Mouse (Mus musculus) bone marrow macrophage, adult 2 months (primary cell): ENCODE data around the gene Mst1. TPM values are rescaled to one million over a fixed set of nuclear protein-coding genes. Genes with fewer than 3 reads are reported as not detected.

Experiments
- H3K27ac ChIP-seq: 2 replicates; pipeline ENCODE4 v1.5.1; 2012; ENCODE audit warnings: low read depth, low read length; ENCODE audit not compliant: insufficient read depth
- H3K4me1 ChIP-seq: 2 replicates; pipeline ENCODE4 v1.6.1; 2012; ENCODE audit warnings: low read length; ENCODE audit not compliant: control insufficient read depth, insufficient read depth
- H3K4me3 ChIP-seq: 2 replicates; pipeline ENCODE4 v1.5.1; 2012; ENCODE audit warnings: mild to moderate bottlenecking, low read length, moderate library complexity; ENCODE audit not compliant: insufficient read depth
- CTCF ChIP-seq: IDR thresholded peaks from 2 replicates; pipeline ENCODE4 v1.5.1; 2012; ENCODE audit warnings: low read depth, mild to moderate bottlenecking, low read length, moderate library complexity
- POLR2A ChIP-seq: IDR thresholded peaks from 2 replicates; pipeline ENCODE4 v1.6.1; 2012; ENCODE audit warnings: mild to moderate bottlenecking, low read depth, low read length, borderline replicate concordance
- polyA plus RNA-seq: library from polyadenylated mRNA; stranded (reverse); fragments of >200 nt; gene quantifications from 2 replicates; pipeline ENCODE4 v1.2.4, GENCODE M21; 2012; ENCODE audit not compliant: missing spikeins, insufficient read depth, insufficient read length

The Mst1 gene
- polyA plus RNA-seq, 1 experiment: not detected

DNA sequence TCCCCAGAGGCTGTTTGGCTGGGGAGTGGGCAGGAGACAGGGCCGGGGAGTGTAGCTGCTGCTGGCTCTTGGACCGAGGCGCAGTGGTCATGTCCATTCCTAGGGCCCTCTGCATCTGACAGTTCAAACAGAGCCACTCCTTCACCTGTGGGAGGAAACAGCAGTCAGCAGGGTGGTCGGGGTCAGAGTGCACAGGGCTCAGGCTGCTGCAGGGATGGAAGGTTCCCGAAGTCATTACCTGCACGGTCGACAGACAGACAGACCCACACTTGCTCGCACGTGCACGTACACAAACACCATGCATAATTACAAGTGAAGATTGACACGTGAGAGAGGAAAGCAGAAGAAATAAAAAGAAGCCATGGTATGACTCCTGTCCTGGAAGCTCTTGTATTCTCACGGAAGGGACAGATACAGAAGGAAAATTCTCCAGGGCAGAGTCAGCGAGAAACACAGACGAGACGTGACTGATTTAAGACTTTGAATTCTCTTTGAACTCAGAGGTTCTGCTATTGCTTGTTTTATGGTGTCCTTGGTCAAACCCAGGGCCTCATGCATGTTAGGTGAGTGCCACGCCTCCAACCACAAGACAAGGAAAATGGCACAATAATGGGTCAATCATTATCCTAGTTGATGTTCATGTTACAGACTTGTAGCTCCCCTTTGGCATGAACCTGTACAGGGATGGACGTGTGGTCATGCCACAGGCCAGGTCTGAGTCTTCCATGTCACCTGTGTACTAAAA lies 46.4 kb downstream of the Mst1 start:
- H3K4me1 ChIP-seq: peaks cover 54% of the 10 kb centered on the region
- TF ChIP-seq POLR2A (no peak), CTCF (no peak)
- H3K4me3 ChIP-seq: no peak overlapping the region
- H3K27ac ChIP-seq: no peak overlapping the region

DNA sequence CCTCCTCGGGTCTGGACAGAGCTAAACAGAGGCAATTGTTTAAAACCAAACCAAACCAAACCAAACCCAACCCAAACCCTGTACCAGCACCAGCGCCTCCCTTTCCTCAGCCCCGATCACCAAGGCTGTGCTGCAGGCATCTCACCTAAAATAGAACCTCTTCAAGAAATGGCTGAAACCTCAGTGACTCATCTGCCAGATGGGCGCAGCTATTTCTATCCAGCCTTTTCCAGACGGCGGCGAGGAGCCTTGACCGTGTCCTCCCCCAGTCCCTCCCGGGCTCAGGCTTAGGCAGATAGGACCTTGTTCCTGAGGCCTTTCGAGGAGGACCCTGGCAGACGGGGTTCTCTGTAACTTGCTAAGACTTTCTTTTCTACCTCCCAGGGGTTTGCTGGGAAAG lies 48.0 kb downstream of the Mst1 start:
- TF ChIP-seq CTCF (no peak), POLR2A (no peak)
- H3K4me1 ChIP-seq: peaks cover 45% of the 10 kb centered on the region
- 0 out of 2 replicates have a peak overlapping the region, but pooled peaks have one; percentile 4 for H3K27ac ChIP-seq
- no peak overlapping the region for H3K4me3 ChIP-seq

DNA sequence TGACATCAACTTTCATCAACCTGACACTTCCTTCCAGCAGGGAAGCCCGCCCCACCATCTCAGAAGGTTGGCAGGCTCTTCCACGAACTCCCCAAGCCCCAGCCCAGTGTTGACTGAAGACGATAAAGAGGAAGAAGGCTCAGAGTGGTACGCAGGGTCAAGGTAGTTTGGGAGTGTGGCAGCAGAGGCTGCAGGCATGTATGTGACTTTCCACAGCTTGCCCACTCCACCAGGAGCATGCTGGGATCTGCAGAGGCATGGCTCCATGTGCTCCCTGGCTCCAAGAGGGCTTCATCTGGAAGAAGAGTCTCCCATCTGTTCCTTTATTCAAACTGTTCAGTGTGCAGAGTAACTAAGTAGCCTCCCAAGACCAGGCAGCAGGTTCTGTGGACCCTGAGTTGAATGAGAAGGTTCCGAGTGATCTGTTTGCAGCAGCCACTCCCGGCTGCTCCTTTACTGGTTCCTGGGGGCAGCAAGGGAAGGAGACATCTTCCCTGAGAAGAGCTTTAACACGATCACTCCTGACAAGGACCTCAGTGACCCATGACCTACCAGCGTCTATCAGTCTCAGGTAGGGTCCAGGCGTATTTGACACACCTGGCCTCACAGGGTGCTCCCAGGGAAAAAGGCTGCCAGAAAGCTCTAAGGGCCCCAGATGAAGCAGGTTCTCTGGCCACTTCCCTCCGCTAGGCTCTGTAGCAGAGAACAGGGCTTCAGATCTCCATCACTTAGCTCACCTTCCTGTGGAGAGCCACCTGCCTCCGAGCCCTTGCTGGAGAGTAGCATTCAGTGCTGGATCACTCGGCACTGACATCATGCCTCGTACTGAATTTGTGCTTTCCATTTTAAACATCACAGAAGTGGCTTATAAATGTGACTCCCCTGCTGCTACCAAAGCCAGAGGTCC lies 49.1 kb downstream of the Mst1 start:
- no peak for TF ChIP-seq CTCF
- TF ChIP-seq POLR2A: no peak
- no peak overlapping the region for H3K27ac ChIP-seq
- H3K4me3 ChIP-seq: no peak overlapping the region
- peaks cover 38% of the 10 kb centered on the region for H3K4me1 ChIP-seq

DNA sequence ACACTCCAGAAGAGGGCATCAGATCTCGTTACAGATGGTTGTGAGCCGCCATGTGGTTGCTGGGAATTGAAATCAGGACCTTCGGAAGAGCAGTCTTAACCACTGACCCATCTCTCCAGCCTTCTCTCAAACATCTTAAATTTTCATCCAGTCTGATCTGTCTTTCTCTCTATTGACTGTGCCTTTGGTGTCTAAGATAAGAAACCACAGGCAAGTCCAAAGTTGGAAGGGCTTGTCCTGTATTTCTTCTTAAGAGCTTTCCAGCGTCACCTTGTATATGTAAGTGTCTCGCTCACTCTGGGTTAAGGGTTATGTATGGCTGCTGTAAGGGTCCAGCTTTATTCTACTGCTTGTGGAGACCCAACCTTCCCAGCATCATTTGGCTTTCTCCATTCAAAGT lies 51.3 kb downstream of the Mst1 start:
- Histone ChIP-seq H3K4me1 (peaks cover 30% of the 10 kb centered on the region), H3K4me3 (no peak overlapping the region), H3K27ac (no peak overlapping the region)
- TF ChIP-seq POLR2A: no peak

DNA sequence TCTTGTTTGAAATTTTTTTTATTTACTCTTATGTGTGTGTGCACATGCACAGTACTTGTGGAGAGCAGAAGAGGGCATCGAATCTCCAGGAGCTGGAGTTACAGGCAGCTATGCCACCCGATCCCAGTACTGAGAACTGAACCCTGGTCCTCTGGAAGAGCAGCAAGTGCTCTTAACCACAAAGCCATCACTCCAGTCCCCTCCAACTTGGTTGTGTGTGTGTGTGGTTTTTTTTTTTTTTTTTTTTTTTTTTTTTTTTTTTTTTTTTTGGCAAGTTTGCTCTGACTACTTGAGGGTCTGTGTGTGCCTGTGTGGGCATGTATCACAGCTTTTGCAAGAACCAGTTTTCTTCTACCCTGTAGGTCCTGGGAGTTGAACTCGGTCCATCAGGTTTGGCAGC lies 52.1 kb downstream of the Mst1 start:
- Histone ChIP-seq H3K27ac (no peak overlapping the region), H3K4me1 (peaks cover 35% of the 10 kb centered on the region), H3K4me3 (no peak overlapping the region)
- TF ChIP-seq POLR2A (no peak), CTCF (no peak)

DNA sequence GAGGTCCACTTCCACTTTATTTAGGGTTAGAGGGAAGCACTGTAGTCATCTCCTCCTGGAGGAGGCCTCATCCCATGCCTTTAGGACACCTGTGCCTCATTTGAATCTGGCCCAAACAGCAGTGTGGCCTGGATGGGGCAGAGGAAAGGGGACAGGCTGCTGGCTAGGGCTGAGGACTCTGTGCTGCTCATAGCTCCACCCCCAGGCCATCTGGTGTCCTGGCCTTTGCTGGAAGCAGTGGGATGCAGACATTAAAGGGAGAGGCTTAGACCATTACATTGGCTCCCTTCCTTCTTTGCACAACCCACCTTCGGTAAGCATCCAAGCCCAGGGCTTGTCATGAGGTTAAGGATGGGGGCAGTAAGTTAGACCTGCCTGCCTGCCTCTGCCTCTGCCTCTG lies 53.2 kb downstream of the Mst1 start:
- H3K27ac ChIP-seq: no peak overlapping the region
- TF ChIP-seq POLR2A: no peak
- no peak for TF ChIP-seq CTCF
- no peak overlapping the region for H3K4me3 ChIP-seq
- H3K4me1 ChIP-seq: peaks cover 24% of the 10 kb centered on the region

Other genes starting within 250 kb of the Mst1 start
- 73.5 and 87.0 TPM in 2 replicates for gene Rbm6, start 207.2 kb upstream of the Mst1 start, polyA plus RNA-seq
- 11.4 and 15.3 TPM in 2 replicates for gene Mon1a, start 192.3 kb upstream of the Mst1 start, polyA plus RNA-seq
- not detected in 2 replicates for gene Mst1r, start 173.6 kb upstream of the Mst1 start, polyA plus RNA-seq
- not detected in 2 replicates for gene Actl11, start 152.0 kb upstream of the Mst1 start, polyA plus RNA-seq
- gene Camkv, start 144.8 kb upstream of the Mst1 start, polyA plus RNA-seq: not detected in 2 replicates
- gene Traip, start 130.3 kb upstream of the Mst1 start, polyA plus RNA-seq: 5.0 and 6.9 TPM in 2 replicates
- gene Uba7, start 104.9 kb upstream of the Mst1 start, polyA plus RNA-seq: 157 and 173 TPM in 2 replicates
- gene Gm20661, start 97.4 kb upstream of the Mst1 start, polyA plus RNA-seq: 1.3 TPM in 2 replicates
- gene Inka1, start 94.6 kb upstream of the Mst1 start, polyA plus RNA-seq: 13.7 and 18.2 TPM in 2 replicates
- 5.2 TPM in 1 of 2 replicates, not detected in the other for gene Cdhr4, start 87.9 kb upstream of the Mst1 start, polyA plus RNA-seq
- 6.2 TPM in 1 of 2 replicates, not detected in the other for gene Gm20662, start 84.1 kb upstream of the Mst1 start, polyA plus RNA-seq
- gene Ip6k1, start 77.9 kb upstream of the Mst1 start, polyA plus RNA-seq: 72.6 and 79.8 TPM in 2 replicates
- gene Gmppb, start 31.2 kb upstream of the Mst1 start, polyA plus RNA-seq: 6.7 and 7.1 TPM in 2 replicates
- 0.79 and 1.0 TPM in 2 replicates for gene Amigo3, start 27.3 kb upstream of the Mst1 start, polyA plus RNA-seq
- 23.5 and 24.9 TPM in 2 replicates for gene Rnf123, start 2.9 kb downstream of the Mst1 start, polyA plus RNA-seq
- gene Apeh, start 14.2 kb downstream of the Mst1 start, polyA plus RNA-seq: 52.2 and 52.7 TPM in 2 replicates
- 2.5 and 3.0 TPM in 2 replicates for gene Bsn, start 109.9 kb downstream of the Mst1 start, polyA plus RNA-seq
- gene Dag1, start 183.5 kb downstream of the Mst1 start, polyA plus RNA-seq: 34.5 and 37.5 TPM in 2 replicates
- gene Nicn1, start 210.0 kb downstream of the Mst1 start, polyA plus RNA-seq: 13.5 and 15.3 TPM in 2 replicates
- gene Amt, start 216.4 kb downstream of the Mst1 start, polyA plus RNA-seq: 4.5 and 6.5 TPM in 2 replicates
- gene Rhoa, start 225.7 kb downstream of the Mst1 start, polyA plus RNA-seq: 499 and 511 TPM in 2 replicates
- gene Tcta, start 225.7 kb downstream of the Mst1 start, polyA plus RNA-seq: 10.5 and 11.2 TPM in 2 replicates